Comparison of ENCODE assay signal across 32 mouse cellular contexts in the genomic region with DNA sequence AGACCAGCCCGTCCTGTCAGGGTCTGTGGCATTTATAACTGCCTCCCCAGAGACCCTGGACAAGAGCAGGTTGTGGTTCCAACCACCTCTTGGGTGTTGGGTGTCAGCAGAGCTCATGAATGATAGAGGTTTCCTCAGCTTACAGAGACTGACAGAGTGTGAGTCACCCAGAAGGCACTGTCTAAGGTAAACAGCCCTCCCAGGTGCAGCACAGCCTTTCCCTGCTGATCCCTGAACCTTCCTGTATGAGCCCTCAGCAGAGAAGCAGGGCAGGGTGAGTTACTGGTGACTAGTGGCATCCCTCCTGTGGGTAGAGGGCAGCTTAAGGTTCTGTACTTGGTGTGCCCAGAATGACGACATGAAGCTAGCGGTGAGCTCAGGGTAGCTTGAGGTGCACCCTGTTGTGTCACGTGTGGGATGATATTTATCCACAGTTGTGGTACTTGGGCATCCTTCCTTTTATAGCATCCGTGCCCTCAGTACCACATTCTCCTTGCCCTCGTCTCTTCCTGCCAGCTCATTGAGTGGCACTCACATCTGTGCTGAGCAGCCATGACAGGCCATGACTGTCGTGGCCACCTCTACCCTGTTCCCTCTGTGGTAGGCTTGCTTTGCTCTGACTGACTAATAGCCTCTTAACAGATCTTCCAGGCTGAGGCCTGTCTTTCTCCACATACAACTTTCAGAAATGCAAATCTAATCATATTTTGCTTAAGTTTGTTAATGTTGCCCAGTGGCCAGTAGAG. TPM values are rescaled to one million over a fixed set of nuclear protein-coding genes. Genes with fewer than 3 reads are reported as not detected.
DNase-seq lines count a peak whose midpoint lies in the region; ATAC-seq and TF ChIP-seq lines count a peak whose summit lies in the region.
"Had no signal": no experiment of that assay in that cellular context is flagged by ENCODE, and none has a peak within 500 bp of the region (broad histone marks: within the 10 kb centered on the region; RNA-seq: fewer than 3 reads in every experiment).

No protein-coding gene starts in this region.

- WGBS in liver, embryonic 16.5 days (ENCODE audit: insufficient replicate concordance): 59% methylated on average over 7 of the region's 7 CpGs
- WGBS in intestine, embryonic 14.5 days: 83% methylated on average over 7 of the region's 7 CpGs
- WGBS in stomach, embryonic 16.5 days: 78% methylated on average over 7 of the region's 7 CpGs
- WGBS in hindbrain, postnatal 0 days: 90% methylated on average over 7 of the region's 7 CpGs

- H3K4me3 ChIP-seq in liver, embryonic 16.5 days (ENCODE audit: low read depth, low read length): no peak overlapping the region
- no peak overlapping the region for H3K4me3 ChIP-seq in intestine, embryonic 14.5 days (ENCODE audit: low read depth, low read length)
- no peak overlapping the region for H3K4me3 ChIP-seq in stomach, embryonic 16.5 days (replicated peaks; ENCODE audit: low read length)
- H3K4me3 ChIP-seq in hindbrain, postnatal 0 days (ENCODE audit: low read length): no peak overlapping the region
- H3K4me3 ChIP-seq: embryonic facial prominence, embryonic 12.5 days; heart, embryonic 10.5 days; hindbrain, embryonic 15.5 days; layer of hippocampus, adult 2 months; limb, embryonic 13.5 days; midbrain, embryonic 13.5 days; stomach, embryonic 15.5 days had no signal

- peak; percentile 50; the same call in 1 of the 2 replicates for ATAC-seq in liver, embryonic 16.5 days (ENCODE audit: low read depth)
- ATAC-seq in intestine, embryonic 14.5 days (replicated peaks; ENCODE audit: low FRiP score, low TSS enrichment, low read depth): 0 out of 2 replicates have a peak, but pooled peaks have one; percentile 21
- ATAC-seq in megakaryocyte, adult 5-6 weeks (ENCODE audit: poor library complexity, severe bottlenecking): peak; percentile 15; the same call in 1 of the 2 replicates
- ATAC-seq in stomach, embryonic 16.5 days (ENCODE audit: insufficient read depth, low FRiP score): peak; percentile 80
- ATAC-seq in hindbrain, postnatal 0 days: no peak
- ATAC-seq: forebrain, postnatal 0 days; midbrain, embryonic 13.5 days had no signal

- no peaks in the 10 kb centered on the region for H3K27me3 ChIP-seq in liver, embryonic 16.5 days (ENCODE audit: control insufficient read depth, insufficient read depth, low read depth, low read length)
- H3K27me3 ChIP-seq in intestine, embryonic 14.5 days (replicated peaks; ENCODE audit: control insufficient read depth, insufficient read depth, low read length): no peaks in the 10 kb centered on the region
- no peaks in the 10 kb centered on the region for H3K27me3 ChIP-seq in stomach, embryonic 16.5 days (ENCODE audit: control insufficient read depth, insufficient read depth, low read length)
- H3K27me3 ChIP-seq in hindbrain, postnatal 0 days (ENCODE audit: insufficient read depth, low read length): no peaks in the 10 kb centered on the region
- H3K27me3 ChIP-seq: embryonic facial prominence, embryonic 12.5 days; hindbrain, embryonic 15.5 days; limb, embryonic 13.5 days; midbrain, embryonic 13.5 days; stomach, embryonic 15.5 days had no signal

- H3K27ac ChIP-seq in liver, embryonic 16.5 days (ENCODE audit: low read length): no peak overlapping the region
- H3K27ac ChIP-seq in intestine, embryonic 14.5 days (ENCODE audit: low read depth): no peak overlapping the region
- H3K27ac ChIP-seq in stomach, embryonic 16.5 days (ENCODE audit: low read length): no peak overlapping the region
- H3K27ac ChIP-seq in hindbrain, postnatal 0 days: no peak overlapping the region
- H3K27ac ChIP-seq: embryonic facial prominence, embryonic 12.5 days; heart, embryonic 10.5 days; hindbrain, embryonic 15.5 days; layer of hippocampus, adult 2 months; limb, embryonic 13.5 days; midbrain, embryonic 13.5 days; stomach, embryonic 15.5 days had no signal

- no peak overlapping the region for H3K4me2 ChIP-seq in liver, embryonic 16.5 days (ENCODE audit: low read depth, low read length)
- H3K4me2 ChIP-seq in intestine, embryonic 14.5 days (ENCODE audit: low read length): no peak overlapping the region
- H3K4me2 ChIP-seq in stomach, embryonic 16.5 days (ENCODE audit: low read depth, low read length): no peak overlapping the region
- H3K4me2 ChIP-seq in hindbrain, postnatal 0 days (ENCODE audit: low read depth, low read length): no peak overlapping the region
- H3K4me2 ChIP-seq: embryonic facial prominence, embryonic 12.5 days; hindbrain, embryonic 15.5 days; limb, embryonic 13.5 days; midbrain, embryonic 13.5 days; stomach, embryonic 15.5 days had no signal

- no peak overlapping the region for H3K9ac ChIP-seq in liver, embryonic 16.5 days (ENCODE audit: low read depth, low read length)
- H3K9ac ChIP-seq in intestine, embryonic 14.5 days (ENCODE audit: low read length): no peak overlapping the region
- no peak overlapping the region for H3K9ac ChIP-seq in stomach, embryonic 16.5 days (ENCODE audit: low read length)
- no peak overlapping the region for H3K9ac ChIP-seq in hindbrain, postnatal 0 days (replicated peaks; ENCODE audit: low read length)
- H3K9ac ChIP-seq: embryonic facial prominence, embryonic 12.5 days; forebrain, postnatal 0 days; hindbrain, embryonic 15.5 days; limb, embryonic 13.5 days; midbrain, embryonic 13.5 days; stomach, embryonic 15.5 days had no signal

- DNase-seq in liver: no peak
- DNase-seq in intestine, embryonic 14.5 days (ENCODE audit: low spot score): no peak
- DNase-seq in hindbrain, postnatal 0 days (ENCODE audit: low spot score): no peak
- DNase-seq in layer of hippocampus, postnatal 14 days (ENCODE audit: low spot score in 2 of 2): no peak
- DNase-seq: cerebellum, adult 11-12 months; cerebellum, postnatal 14 days; forebrain, postnatal 0 days; kidney, adult 18-20 months; kidney, postnatal 25 days; layer of hippocampus, postnatal 36 days; lung, adult 18-20 months; lung, postnatal 14 days; thymus, adult 2 months; thymus, postnatal 4 days had no signal

- no peaks in the 10 kb centered on the region for H3K36me3 ChIP-seq in liver, embryonic 16.5 days (ENCODE audit: control insufficient read depth, insufficient read depth)
- no peaks in the 10 kb centered on the region for H3K36me3 ChIP-seq in intestine, embryonic 14.5 days (ENCODE audit: control insufficient read depth, insufficient read depth, low read length)
- H3K36me3 ChIP-seq in stomach, embryonic 16.5 days (ENCODE audit: control insufficient read depth, insufficient read depth, low read length): no peaks in the 10 kb centered on the region
- no peaks in the 10 kb centered on the region for H3K36me3 ChIP-seq in hindbrain, postnatal 0 days (ENCODE audit: insufficient read depth, low read length)
- H3K36me3 ChIP-seq: embryonic facial prominence, embryonic 12.5 days; stomach, embryonic 15.5 days had no signal

- no peak for TF ChIP-seq CTCF in hindbrain, postnatal 0 days (IDR thresholded peaks at IDR 0.05; ENCODE audit: low read depth)

- no peaks in the 10 kb centered on the region for H3K9me3 ChIP-seq in liver, embryonic 16.5 days (replicated peaks; ENCODE audit: control insufficient read depth, low read length)
- peaks cover 3% of the 10 kb centered on the region; the same call in 1 of the 2 replicates for H3K9me3 ChIP-seq in intestine, embryonic 14.5 days (ENCODE audit: control insufficient read depth, low read length)
- H3K9me3 ChIP-seq in stomach, embryonic 16.5 days (replicated peaks; ENCODE audit: control insufficient read depth, low read length): no peaks in the 10 kb centered on the region
- H3K9me3 ChIP-seq in hindbrain, postnatal 0 days (ENCODE audit: low read length): no peaks in the 10 kb centered on the region
- H3K9me3 ChIP-seq: embryonic facial prominence, embryonic 12.5 days; hindbrain, embryonic 15.5 days; limb, embryonic 13.5 days; midbrain, embryonic 13.5 days; stomach, embryonic 15.5 days had no signal

- peaks cover under 1% of the 10 kb centered on the region; the same call in 1 of the 2 replicates for H3K4me1 ChIP-seq in liver, embryonic 16.5 days (ENCODE audit: control insufficient read depth, low read depth, low read length)
- H3K4me1 ChIP-seq in intestine, embryonic 14.5 days (replicated peaks; ENCODE audit: control insufficient read depth, insufficient read depth, low read length): peaks cover 31% of the 10 kb centered on the region
- peaks cover 21% of the 10 kb centered on the region for H3K4me1 ChIP-seq in stomach, embryonic 16.5 days (ENCODE audit: control insufficient read depth, insufficient read depth, low read length)
- H3K4me1 ChIP-seq in hindbrain, postnatal 0 days (ENCODE audit: insufficient read depth, low read length): no peaks in the 10 kb centered on the region
- H3K4me1 ChIP-seq: embryonic facial prominence, embryonic 12.5 days had no signal

RNA-seq across cellular contexts. Expression of a gene that starts 6.9 kb away (rescaled TPM):
- 5.6 and 6.0 TPM in 2 replicates for polyA plus RNA-seq in liver, embryonic 16.5 days (2015; fragmentation: Nextera tagmentation; extraction: Ambion mirVana)
- polyA plus RNA-seq in intestine, embryonic 14.5 days (2014; fragmentation: Nextera tagmentation; extraction: Ambion mirVana): 10.5 and 11.7 TPM in 2 replicates
- total RNA-seq in megakaryocyte, adult 5-6 weeks (2015): 11.2 and 14.3 TPM in 2 replicates
- total RNA-seq in megakaryocyte, adult 5-6 weeks (2017): 85.1 and 86.5 TPM in 2 replicates
- polyA plus RNA-seq in stomach, embryonic 16.5 days (2015; fragmentation: Nextera tagmentation; extraction: Ambion mirVana): 19.7 and 20.7 TPM in 2 replicates
- 31.4 and 34.1 TPM in 2 replicates for total RNA-seq in hindbrain, postnatal 0 days (2014; rRNA removed)
- 15.8 and 18.8 TPM in 2 replicates for polyA plus RNA-seq in hindbrain, postnatal 0 days (2015; fragmentation: Nextera tagmentation; extraction: Ambion mirVana)
- 100 to 1,000 TPM; 105 to 110 TPM for total RNA-seq in layer of hippocampus, postnatal 14 days (2021)

RNA-seq across cellular contexts. Expression of a gene that starts 25.0 kb away (rescaled TPM):
- polyA plus RNA-seq in liver, embryonic 16.5 days (2015; fragmentation: Nextera tagmentation; extraction: Ambion mirVana): not detected in 2 replicates
- not detected in 2 replicates for polyA plus RNA-seq in intestine, embryonic 14.5 days (2014; fragmentation: Nextera tagmentation; extraction: Ambion mirVana)
- total RNA-seq in megakaryocyte, adult 5-6 weeks (2015): not detected in 2 replicates
- not detected in 2 replicates for total RNA-seq in megakaryocyte, adult 5-6 weeks (2017)
- not detected in 2 replicates for polyA plus RNA-seq in stomach, embryonic 16.5 days (2015; fragmentation: Nextera tagmentation; extraction: Ambion mirVana)
- total RNA-seq in hindbrain, postnatal 0 days (2014; rRNA removed): not detected in 2 replicates
- not detected in 2 replicates for polyA plus RNA-seq in hindbrain, postnatal 0 days (2015; fragmentation: Nextera tagmentation; extraction: Ambion mirVana)
- not detected for total RNA-seq in layer of hippocampus, postnatal 14 days (2021)
- total RNA-seq: forebrain, postnatal 0 days; granulocyte monocyte progenitor cell, adult 5-6 weeks; hematopoietic stem cell, adult 5-6 weeks; layer of hippocampus, adult 2 months; layer of hippocampus, postnatal 36 days; left cerebral cortex, postnatal 25 days; megakaryocyte progenitor cell, adult 5-6 weeks; monocyte, adult 5-6 weeks had no signal
- polyA plus RNA-seq: embryonic facial prominence, embryonic 12.5 days; forebrain, embryonic 11.5 days; forebrain, postnatal 0 days; heart, embryonic 10.5 days; heart, embryonic 16.5 days; hindbrain, embryonic 15.5 days; limb, embryonic 13.5 days; midbrain, embryonic 13.5 days; neural tube, embryonic 11.5 days; stomach, embryonic 15.5 days; thymus, adult 2 months had no signal
